Mouse (Mus musculus): ENCODE measurements at regions not wholly inside any gene's neighbourhood (a gene's known extent, or its start where the extent isn't known, plus 50 kb on each side); places are given as distances from the start of the nearest gene placed in this dataset.

GRCm38 (mm10) chr13:31486373-31486772, 69.6 kb upstream of the Foxq1 start:
- in situ Hi-C loops (cut with MboI, MseI) = no loop called here

GRCm38 (mm10) chr13:31488186-31488585, 67.7 kb upstream of the Foxq1 start:
- in situ Hi-C loops (cut with MboI, MseI) = no loop called here

- in situ Hi-C loops (cut with MboI, MseI) = no loop called here
Observed at GRCm38 (mm10) chr13:31503191-31503590, 52.7 kb upstream of the Foxq1 start.

GRCm38 (mm10) chr13:31503832-31504231, 52.1 kb upstream of the Foxq1 start:
- in situ Hi-C loops (cut with MboI, MseI) = no loop called here

GRCm38 (mm10) chr13:31504316-31504715, 51.6 kb upstream of the Foxq1 start:
- in situ Hi-C loops (cut with MboI, MseI) = no loop called here

GRCm38 (mm10) chr13:31505386-31505785, 50.5 kb upstream of the Foxq1 start:
- in situ Hi-C loops (cut with MboI, MseI) = no loop called here

Data from T-helper 1 cell (primary cell).